Mouse (Mus musculus): ENCODE results near the gene P2rx1. TPM values are rescaled to one million over a fixed set of nuclear protein-coding genes. Genes with fewer than 3 reads are reported as not detected.

The P2rx1 gene
- polyA plus RNA-seq, 1 experiment from 2014 or later: not detected

DNA sequence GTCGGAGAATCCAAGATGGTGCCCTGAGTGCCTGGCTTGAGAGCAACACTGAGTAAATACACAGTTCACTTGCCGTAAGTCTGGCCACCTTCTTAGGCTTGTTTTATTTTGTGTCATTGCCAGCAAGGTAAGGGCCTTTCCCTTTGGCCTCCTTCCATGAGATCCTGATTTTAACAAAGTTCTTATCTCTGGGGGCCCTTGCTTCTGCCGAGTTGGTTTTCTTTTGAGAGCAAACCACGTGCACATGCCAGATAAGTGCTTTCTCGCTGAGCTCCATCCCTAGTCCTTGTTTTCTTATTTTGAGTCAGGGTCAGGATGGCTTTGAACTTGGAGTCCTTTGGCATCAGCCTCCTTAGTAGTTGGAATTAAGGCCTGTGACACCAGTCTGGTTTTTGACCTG lies 58.8 kb downstream of the P2rx1 start:
- DNase-seq (ENCODE audit: low read depth, low spot score): no peak
- in situ Hi-C loops (cut with MboI; ENCODE audit: low pct_unique_long_range_greater_than_20kb): no loop called here
- no peaks in the 10 kb centered on the region for H3K27me3 ChIP-seq
- no peak for ATAC-seq
- CTCF ChIA-PET: interaction anchor here (1.0 to 1.9 kb wide), 2 partner anchors 12 to 51 kb away, joined by 3 to 4 read pairs; no protein-coding TSS in a partner anchor
- TF ChIP-seq CTCF (IDR thresholded peaks at IDR 0.05): no peak
- POLR2A ChIA-PET: no interaction called here

DNA sequence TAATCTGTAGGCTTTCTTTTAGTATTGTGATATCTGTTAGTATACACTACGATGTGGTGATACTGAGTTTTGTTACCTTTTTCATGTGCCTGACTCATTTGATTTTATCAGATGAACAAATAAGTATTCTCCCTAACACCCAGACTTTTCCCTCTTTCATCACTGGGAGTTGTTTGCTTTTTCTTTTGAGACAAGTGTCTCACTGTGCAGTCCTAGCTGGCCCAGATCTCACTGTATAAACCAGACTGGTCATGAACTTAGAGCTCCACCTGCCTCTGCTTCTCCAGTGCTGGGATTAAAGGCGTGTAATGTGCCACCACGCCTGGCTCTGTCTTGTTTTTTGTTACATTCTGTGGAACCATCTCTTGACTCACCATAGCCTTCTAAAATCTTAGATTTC lies 60.7 kb downstream of the P2rx1 start:
- ChIA-PET POLR2A (no interaction called here), CTCF (interaction anchor here (1.3 to 1.8 kb wide), 2 partner anchors 12 to 19 kb away, joined by 4 read pairs; no protein-coding TSS in a partner anchor)
- ATAC-seq (no peak), DNase-seq (ENCODE audit: low read depth, low spot score) (no peak)
- no peaks in the 10 kb centered on the region for H3K27me3 ChIP-seq
- TF ChIP-seq CTCF (IDR thresholded peaks at IDR 0.05): no peak
- in situ Hi-C loops (cut with MboI; ENCODE audit: low pct_unique_long_range_greater_than_20kb): no loop called here

DNA sequence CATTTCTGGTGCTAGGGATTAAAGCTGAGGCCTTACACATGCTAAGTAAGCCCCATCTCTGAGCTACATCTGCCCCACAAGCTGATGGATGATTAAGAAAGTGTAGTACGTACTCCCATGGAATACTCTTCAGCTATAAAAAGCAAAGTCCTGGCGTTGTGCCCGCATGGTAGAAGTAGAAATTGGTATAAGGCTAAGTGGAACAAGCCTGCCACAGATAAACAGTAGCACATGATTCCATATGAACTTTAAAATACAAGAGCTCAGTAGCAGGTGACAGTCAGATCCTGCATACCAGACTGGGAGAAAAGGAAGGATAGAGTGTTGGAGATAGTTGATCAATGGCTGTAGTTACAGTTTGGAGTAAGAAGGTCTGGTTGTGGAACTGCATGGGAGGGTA lies 62.5 kb downstream of the P2rx1 start:
- ATAC-seq: no peak

More for the DNA sequence above, 62.5 kb downstream of the P2rx1 start:
- in situ Hi-C loops (cut with MboI; ENCODE audit: low pct_unique_long_range_greater_than_20kb): no loop called here
- no peak for TF ChIP-seq CTCF (IDR thresholded peaks at IDR 0.05)
- no peak for DNase-seq (ENCODE audit: low read depth, low spot score)
- ChIA-PET POLR2A (no interaction called here), CTCF (no interaction called here)
- H3K27me3 ChIP-seq: no peaks in the 10 kb centered on the region

Other genes starting within 250 kb of the P2rx1 start
- 9.3 TPM for gene Cyb5d2, start 203.0 kb upstream of the P2rx1 start, polyA plus RNA-seq (2021)
- 19.5 TPM for gene Zzef1, start 202.9 kb upstream of the P2rx1 start, polyA plus RNA-seq (2021)
- 0.06 TPM for gene Atp2a3, start 37.9 kb upstream of the P2rx1 start, polyA plus RNA-seq (2021)
- 5.1 TPM for gene Camkk1, start 19.9 kb downstream of the P2rx1 start, polyA plus RNA-seq (2021)
- 7.9 TPM for gene Ncbp3, start 48.7 kb downstream of the P2rx1 start, polyA plus RNA-seq (2021)
- gene Itgae, start 91.5 kb downstream of the P2rx1 start, polyA plus RNA-seq (2021): 0.05 TPM
- gene Haspin, start 139.2 kb downstream of the P2rx1 start, polyA plus RNA-seq (2021): 8.8 TPM
- gene P2rx5, start 161.3 kb downstream of the P2rx1 start, polyA plus RNA-seq (2021): 6.0 TPM
- gene Emc6, start 177.9 kb downstream of the P2rx1 start, polyA plus RNA-seq (2021): 79.4 TPM
- 157 TPM for gene Tax1bp3, start 178.0 kb downstream of the P2rx1 start, polyA plus RNA-seq (2021)
- gene Ctns, start 199.9 kb downstream of the P2rx1 start, polyA plus RNA-seq (2021): 33.0 TPM
- 5.6 TPM for gene Shpk, start 200.4 kb downstream of the P2rx1 start, polyA plus RNA-seq (2021)
- gene Trpv1, start 235.2 kb downstream of the P2rx1 start, polyA plus RNA-seq (2021): not detected